Mouse (Mus musculus) forebrain, embryonic 12.5 days (tissue): ENCODE measurements around the gene Zfp146. TPM values are rescaled to one million over a fixed set of nuclear protein-coding genes. Genes with fewer than 3 reads are reported as not detected.

Source experiments
- ATAC-seq: fragments of 200-750 bp; cut with Nextera tagmentation; 2 replicates; pipeline ENCODE4 v1.8.0; 2017; ENCODE audit warnings: moderate TSS enrichment; ENCODE audit not compliant: low FRiP score
- H3K27ac ChIP-seq: fragments of 300-500 bp; sonication (generic); 2 replicates; pipeline ENCODE4 v1.5.1; 2016; ENCODE audit warnings: mild to moderate bottlenecking
- H3K27me3 ChIP-seq: fragments of 300-500 bp; sonication (generic); 2 replicates; pipeline ENCODE4 v1.6.1; 2016; ENCODE audit warnings: mild to moderate bottlenecking
- H3K36me3 ChIP-seq: fragments of 300-500 bp; sonication (generic); replicated peaks from 2 replicates; pipeline ENCODE4 v1.6.1; 2016; ENCODE audit warnings: mild to moderate bottlenecking
- H3K4me1 ChIP-seq: fragments of 300-500 bp; sonication (generic); 2 replicates; pipeline ENCODE4 v1.6.1; 2016
- H3K4me2 ChIP-seq: fragments of 300-500 bp; sonication (generic); 2 replicates; pipeline ENCODE4 v1.6.1; 2016; ENCODE audit warnings: mild to moderate bottlenecking, moderate library complexity
- H3K4me3 ChIP-seq: fragments of 300-500 bp; sonication (generic); replicated peaks from 2 replicates; pipeline ENCODE4 v1.5.1; 2016; ENCODE audit warnings: mild to moderate bottlenecking
- H3K9ac ChIP-seq: fragments of 300-500 bp; sonication (generic); 2 replicates; pipeline ENCODE4 v1.6.1; 2016; ENCODE audit warnings: mild to moderate bottlenecking
- H3K9me3 ChIP-seq: fragments of 300-500 bp; sonication (generic); 2 replicates; pipeline ENCODE4 v1.6.1; 2016
- WGBS: fragments of 180-500 bp; shearing (Covaris S2); methylation state at CpG from one replicate; pipeline ENCODE4 v1.1.7; 2016; 5-methylcytosine and 5-hydroxymethylcytosine counted together
- polyA plus RNA-seq: library from polyadenylated mRNA; unstranded; fragments of >200 nt; fragmentation: Nextera tagmentation; extraction: Ambion mirVana; gene quantifications from 2 replicates; pipeline ENCODE4 v1.2.1, GENCODE M21; 2016

Gene Zfp146
- polyA plus RNA-seq, 1 experiment from 2014 or later: 23.6 TPM

- WGBS: 81% methylated on average over 18 of the region's 18 CpGs
- no peak overlapping the region for H3K4me2 ChIP-seq
- ATAC-seq: no peak
- no peak overlapping the region for H3K9ac ChIP-seq
- no peak overlapping the region for H3K27ac ChIP-seq
- H3K36me3 ChIP-seq: no peaks in the 10 kb centered on the region
- H3K4me1 ChIP-seq: peaks cover 8% of the 10 kb centered on the region
- no peaks in the 10 kb centered on the region for H3K9me3 ChIP-seq
- H3K4me3 ChIP-seq: no peak overlapping the region
- H3K27me3 ChIP-seq: 0 out of 2 replicates have a peak, but pooled peaks cover 3% of the 10 kb centered on the region
These were observed 30.1 kb upstream of the Zfp146 start for GRCm38 (mm10) chr7:30199498-30200139.

GRCm38 (mm10) chr7:30198481-30198971 is 29.0 kb upstream of the Zfp146 start, which contains the start of gene Capns1:
Capns1 (minus strand) TSS chr7:30198811.
- no peak within 1 kb of the TSS for H3K27ac ChIP-seq
- no peak for ATAC-seq
- peak within 1 kb of the TSS; percentile 20 for H3K4me2 ChIP-seq

GRCm38 (mm10) chr7:30197592-30198129 is 28.1 kb upstream of the Zfp146 start:
- H3K27me3 ChIP-seq: 0 out of 2 replicates have a peak, but pooled peaks cover 3% of the 10 kb centered on the region
- H3K9me3 ChIP-seq: no peaks in the 10 kb centered on the region
- ATAC-seq: no peak
- peaks cover 19% of the 10 kb centered on the region for H3K4me1 ChIP-seq
- no peak overlapping the region for H3K27ac ChIP-seq
- H3K4me3 ChIP-seq: no peak overlapping the region
- no peak overlapping the region for H3K4me2 ChIP-seq
- H3K9ac ChIP-seq: no peak overlapping the region
- WGBS: 83% methylated on average over 5 of the region's 5 CpGs
- H3K36me3 ChIP-seq: no peaks in the 10 kb centered on the region

More at GRCm38 (mm10) chr7:30198481-30198971, 29.0 kb upstream of the Zfp146 start, which contains the start of gene Capns1:
- Histone ChIP-seq H3K9ac (no peak within 1 kb of the TSS), H3K36me3 (no peaks in the 10 kb centered on the region), H3K27me3 (0 out of 2 replicates have a peak, but pooled peaks cover 3% of the 10 kb centered on the region), H3K9me3 (no peaks in the 10 kb centered on the region), H3K4me1 (peaks cover 11% of the 10 kb centered on the region), H3K4me3 (peak within 1 kb of the TSS; percentile 12; the same call in 1 of the 2 replicates)
- WGBS: 6% methylated on average over 8 of the region's 8 CpGs

GRCm38 (mm10) chr7:30196171-30196570 is 26.6 kb upstream of the Zfp146 start:
- Histone ChIP-seq H3K4me2 (no peak overlapping the region), H3K27me3 (no peaks in the 10 kb centered on the region), H3K4me1 (peaks cover 21% of the 10 kb centered on the region), H3K9ac (no peak overlapping the region), H3K36me3 (peaks cover 12% of the 10 kb centered on the region), H3K4me3 (no peak overlapping the region), H3K27ac (no peak overlapping the region), H3K9me3 (no peaks in the 10 kb centered on the region)
- ATAC-seq: no peak
- 86% methylated on average over 6 of the region's 6 CpGs for WGBS

- H3K27me3 ChIP-seq: no peaks in the 10 kb centered on the region
- no peak overlapping the region for H3K4me3 ChIP-seq
- WGBS: 72% methylated on average over 6 of the region's 6 CpGs
- peak overlapping the region; percentile 74; the same call in 1 of the 2 replicates for H3K9ac ChIP-seq
- no peaks in the 10 kb centered on the region for H3K9me3 ChIP-seq
- H3K4me1 ChIP-seq: peaks cover 21% of the 10 kb centered on the region
- peaks cover 18% of the 10 kb centered on the region for H3K36me3 ChIP-seq
- no peak overlapping the region for H3K27ac ChIP-seq
- peak overlapping the region; percentile 81 for H3K4me2 ChIP-seq
- no peak for ATAC-seq
These were observed 25.9 kb upstream of the Zfp146 start for GRCm38 (mm10) chr7:30195461-30195860.

GRCm38 (mm10) chr7:30194884-30195283 is 25.3 kb upstream of the Zfp146 start:
- Histone ChIP-seq H3K9ac (peak overlapping the region; percentile 74), H3K9me3 (no peaks in the 10 kb centered on the region), H3K4me3 (peak overlapping the region; percentile 74), H3K27me3 (no peaks in the 10 kb centered on the region), H3K36me3 (peaks cover 24% of the 10 kb centered on the region), H3K4me2 (peak overlapping the region; percentile 81), H3K27ac (peak overlapping the region; percentile 75), H3K4me1 (peaks cover 21% of the 10 kb centered on the region)
- peak; percentile 91 for ATAC-seq
- under 1% methylated on average over 28 of the region's 28 CpGs for WGBS

GRCm38 (mm10) chr7:30194101-30194831 is 24.7 kb upstream of the Zfp146 start:
- 2% methylated on average over 26 of the region's 26 CpGs for WGBS
- H3K36me3 ChIP-seq: peaks cover 25% of the 10 kb centered on the region
- peaks cover 21% of the 10 kb centered on the region for H3K4me1 ChIP-seq
- peak overlapping the region; percentile 81 for H3K4me2 ChIP-seq
- no peaks in the 10 kb centered on the region for H3K9me3 ChIP-seq
- H3K27me3 ChIP-seq: no peaks in the 10 kb centered on the region
- H3K27ac ChIP-seq: peak overlapping the region; percentile 75
- H3K9ac ChIP-seq: peak overlapping the region; percentile 74
- peak overlapping the region; percentile 74 for H3K4me3 ChIP-seq
- ATAC-seq: peak; percentile 21

GRCm38 (mm10) chr7:30193581-30194100 is 24.1 kb upstream of the Zfp146 start:
- Histone ChIP-seq H3K4me3 (peak overlapping the region; percentile 74), H3K4me1 (peaks cover 21% of the 10 kb centered on the region), H3K36me3 (peaks cover 31% of the 10 kb centered on the region), H3K4me2 (peak overlapping the region; percentile 81), H3K27me3 (no peaks in the 10 kb centered on the region), H3K27ac (peak overlapping the region; percentile 75), H3K9me3 (no peaks in the 10 kb centered on the region), H3K9ac (peak overlapping the region; percentile 74)
- WGBS: 1% methylated on average over 18 of the region's 26 CpGs
- peak; percentile 71 for ATAC-seq

- peak overlapping the region; percentile 74 for H3K9ac ChIP-seq
- 9% methylated on average over 9 of the region's 9 CpGs for WGBS
- H3K4me2 ChIP-seq: peak overlapping the region; percentile 81
- H3K27me3 ChIP-seq: no peaks in the 10 kb centered on the region
- peak overlapping the region; percentile 25; the same call in 1 of the 2 replicates for H3K27ac ChIP-seq
- H3K9me3 ChIP-seq: no peaks in the 10 kb centered on the region
- peaks cover 36% of the 10 kb centered on the region for H3K36me3 ChIP-seq
- peaks cover 18% of the 10 kb centered on the region for H3K4me1 ChIP-seq
- peak overlapping the region; percentile 74 for H3K4me3 ChIP-seq
- ATAC-seq: no peak
These were observed 23.5 kb upstream of the Zfp146 start for GRCm38 (mm10) chr7:30193013-30193412.

- H3K27me3 ChIP-seq: no peaks in the 10 kb centered on the region
- no peaks in the 10 kb centered on the region for H3K9me3 ChIP-seq
- H3K4me3 ChIP-seq: no peak overlapping the region
- no peak overlapping the region for H3K9ac ChIP-seq
- no peak overlapping the region for H3K27ac ChIP-seq
- no peak overlapping the region for H3K4me2 ChIP-seq
- H3K36me3 ChIP-seq: peaks cover 45% of the 10 kb centered on the region
- peaks cover 18% of the 10 kb centered on the region for H3K4me1 ChIP-seq
- ATAC-seq: no peak
- 89% methylated on average over 12 of the region's 12 CpGs for WGBS
These were observed 22.5 kb upstream of the Zfp146 start for GRCm38 (mm10) chr7:30192088-30192487.

- Histone ChIP-seq H3K27ac (no peak overlapping the region), H3K4me3 (no peak overlapping the region), H3K4me2 (no peak overlapping the region), H3K9ac (no peak overlapping the region), H3K36me3 (peaks cover 57% of the 10 kb centered on the region), H3K9me3 (no peaks in the 10 kb centered on the region), H3K4me1 (peaks cover 19% of the 10 kb centered on the region), H3K27me3 (no peaks in the 10 kb centered on the region)
- WGBS: 87% methylated on average over 4 of the region's 4 CpGs
- ATAC-seq: no peak
These were observed 19.6 kb upstream of the Zfp146 start for GRCm38 (mm10) chr7:30189116-30189491.
